Mouse (Mus musculus) stomach, postnatal 0 days (tissue): Measurements from ENCODE around the gene Ankrd54. TPM values are rescaled to one million over a fixed set of nuclear protein-coding genes. Genes with fewer than 3 reads are reported as not detected.
"Not testable (repeated sequence)": the region's sequence is repeated elsewhere in the genome, so short reads cannot be mapped to it uniquely, and the experiment has no call there.

ENCODE experiments used
- ATAC-seq: fragments of 200-750 bp; cut with Nextera tagmentation; 2 replicates; pipeline ENCODE4 v1.8.0; 2017; ENCODE audit not compliant: low FRiP score, low TSS enrichment
- DNase-seq: peaks from one replicate; pipeline ENCODE4 v3.0.0-alpha.2; 2016; ENCODE audit warnings: low spot score
- H3K27ac ChIP-seq: fragments of 300-500 bp; sonication (generic); replicated peaks from 2 replicates; pipeline ENCODE4 v1.5.1; 2014; ENCODE audit warnings: mild to moderate bottlenecking, control low read depth
- H3K27me3 ChIP-seq: fragments of 300-500 bp; sonication (generic); 2 replicates; pipeline ENCODE4 v1.6.1; 2014; ENCODE audit warnings: low read length; ENCODE audit not compliant: control insufficient read depth, insufficient read depth
- H3K36me3 ChIP-seq: fragments of 300-500 bp; sonication (generic); 2 replicates; pipeline ENCODE4 v1.6.1; 2014; ENCODE audit warnings: low read length, mixed read lengths; ENCODE audit not compliant: control insufficient read depth, insufficient read depth
- H3K4me1 ChIP-seq: fragments of 300-500 bp; sonication (generic); replicated peaks from 2 replicates; pipeline ENCODE4 v1.6.1; 2014; ENCODE audit warnings: antibody characterized with exemption; ENCODE audit not compliant: control insufficient read depth, insufficient read depth
- H3K4me2 ChIP-seq: fragments of 300-500 bp; sonication (generic); replicated peaks from 2 replicates; pipeline ENCODE4 v1.6.1; 2014; ENCODE audit warnings: low read depth, mild to moderate bottlenecking, control low read depth, moderate library complexity
- H3K4me3 ChIP-seq: fragments of 300-500 bp; sonication (generic); 2 replicates; pipeline ENCODE4 v1.5.1; 2014; ENCODE audit warnings: low read depth, low read length, control low read depth
- H3K9ac ChIP-seq: fragments of 300-500 bp; sonication (generic); 2 replicates; pipeline ENCODE4 v1.6.1; 2014; ENCODE audit warnings: mild to moderate bottlenecking, low read length, control low read depth, mixed read lengths
- H3K9me3 ChIP-seq: fragments of 300-500 bp; sonication (generic); 2 replicates; pipeline ENCODE4 v1.6.1; 2016; ENCODE audit warnings: low read length; ENCODE audit not compliant: control insufficient read depth
- CTCF ChIP-seq: IDR thresholded peaks from 2 replicates; pipeline ENCODE4 v1.5.1; 2016; ENCODE audit warnings: antibody characterized with exemption, low read depth, mild to moderate bottlenecking, moderate library complexity
- EP300 ChIP-seq: optimal IDR thresholded peaks from 2 replicates; pipeline ENCODE3; 2016; ENCODE audit warnings: antibody characterized with exemption
- WGBS: fragments of 180-500 bp; shearing (Covaris S2); extraction: QIAGEN DNeasy Blood & Tissue Kit; methylation state at CpG from one replicate; pipeline ENCODE4 v1.1.7; 2014; 5-methylcytosine and 5-hydroxymethylcytosine counted together
- polyA plus RNA-seq: library from polyadenylated mRNA; unstranded; fragments of >200 nt; fragmentation: Nextera tagmentation; extraction: Ambion mirVana; gene quantifications from 2 replicates; pipeline ENCODE4 v1.2.1, GENCODE M21; 2015

Ankrd54 gene
- polyA plus RNA-seq, 1 experiment from 2014 or later: 27.1 TPM

GRCm38 (mm10) chr15:79009734-79010133 lies 53.0 kb downstream of the Ankrd54 start:
- no peaks in the 10 kb centered on the region for H3K9me3 ChIP-seq
- WGBS: 79% methylated on average over 5 of the region's 5 CpGs
- peaks cover 4% of the 10 kb centered on the region; the same call in 1 of the 2 replicates for H3K36me3 ChIP-seq
- ATAC-seq: no peak
- H3K4me3 ChIP-seq: no peak overlapping the region
- no peak overlapping the region for H3K9ac ChIP-seq
- H3K4me1 ChIP-seq: no peaks in the 10 kb centered on the region
- TF ChIP-seq EP300 (no peak), CTCF (no peak)
- H3K27ac ChIP-seq: no peak overlapping the region
- DNase-seq: no peak
- no peak overlapping the region for H3K4me2 ChIP-seq
- no peaks in the 10 kb centered on the region for H3K27me3 ChIP-seq

GRCm38 (mm10) chr15:79007836-79008235 lies 54.9 kb downstream of the Ankrd54 start:
- H3K9ac ChIP-seq, H3K4me2 ChIP-seq, H3K27me3 ChIP-seq, H3K4me1 ChIP-seq, DNase-seq, H3K4me3 ChIP-seq, H3K9me3 ChIP-seq, H3K27ac ChIP-seq, ATAC-seq: not testable (repeated sequence)
- H3K36me3 ChIP-seq: peaks cover 16% of the 10 kb centered on the region
- whole genome bisulfite sequencing: 84% methylated on average over 6 of the region's 6 CpGs
- TF ChIP-seq CTCF: peak; percentile 41

GRCm38 (mm10) chr15:79007059-79007458 lies 55.6 kb downstream of the Ankrd54 start:
- no peaks in the 10 kb centered on the region for H3K27me3 ChIP-seq
- WGBS: 92% methylated on average over 5 of the region's 5 CpGs
- no peak overlapping the region for H3K27ac ChIP-seq
- H3K4me2 ChIP-seq: no peak overlapping the region
- ATAC-seq: no peak
- no peaks in the 10 kb centered on the region for H3K4me1 ChIP-seq
- no peak overlapping the region for H3K4me3 ChIP-seq
- no peak overlapping the region for H3K9ac ChIP-seq
- no peaks in the 10 kb centered on the region for H3K9me3 ChIP-seq
- TF ChIP-seq CTCF (no peak), EP300 (no peak)
- no peak for DNase-seq
- peaks cover 17% of the 10 kb centered on the region for H3K36me3 ChIP-seq

- DNase-seq (no peak), ATAC-seq (no peak)
- Histone ChIP-seq H3K36me3 (peaks cover 21% of the 10 kb centered on the region), H3K9ac (no peak overlapping the region), H3K4me3 (no peak overlapping the region), H3K27me3 (no peaks in the 10 kb centered on the region), H3K9me3 (no peaks in the 10 kb centered on the region), H3K4me2 (no peak overlapping the region), H3K27ac (no peak overlapping the region), H3K4me1 (no peaks in the 10 kb centered on the region)
- 77% methylated on average over 3 of the region's 3 CpGs for WGBS
- no peak for TF ChIP-seq CTCF
- TF ChIP-seq EP300: no peak
These were observed 56.1 kb downstream of the Ankrd54 start for GRCm38 (mm10) chr15:79006638-79007037.

- 0 out of 2 replicates have a peak overlapping the region, but pooled peaks have one; percentile 56 for H3K27ac ChIP-seq
- H3K4me2 ChIP-seq: no peak overlapping the region
- H3K9ac ChIP-seq: no peak overlapping the region
- H3K9me3 ChIP-seq: no peaks in the 10 kb centered on the region
- no peak overlapping the region for H3K4me3 ChIP-seq
- H3K27me3 ChIP-seq: no peaks in the 10 kb centered on the region
- peak; percentile 50; the same call in 1 of the 2 replicates for ATAC-seq
- DNase-seq: no peak
- peaks cover 29% of the 10 kb centered on the region for H3K36me3 ChIP-seq
- TF ChIP-seq CTCF (no peak), EP300 (no peak)
- 74% methylated on average over 9 of the region's 9 CpGs for WGBS
- H3K4me1 ChIP-seq: no peaks in the 10 kb centered on the region
These were observed 57.1 kb downstream of the Ankrd54 start for GRCm38 (mm10) chr15:79005581-79005980.

Other genes with a start within 250 kb of the Ankrd54 start
- gene Cdc42ep1, start 220.3 kb downstream of the Ankrd54 start, polyA plus RNA-seq: 37.7 and 45.4 TPM in 2 replicates
- gene Lgals2, start 207.4 kb downstream of the Ankrd54 start, polyA plus RNA-seq: 39.4 and 39.5 TPM in 2 replicates
- 35.6 and 39.3 TPM in 2 replicates for gene Gga1, start 185.7 kb downstream of the Ankrd54 start, polyA plus RNA-seq
- gene Gm49510, start 163.2 kb downstream of the Ankrd54 start, polyA plus RNA-seq: 0.27 and 0.28 TPM in 2 replicates
- gene Sh3bp1, start 163.1 kb downstream of the Ankrd54 start, polyA plus RNA-seq: 22.7 and 27.4 TPM in 2 replicates
- gene Pdxp, start 149.0 kb downstream of the Ankrd54 start, polyA plus RNA-seq: 4.1 and 4.3 TPM in 2 replicates
- gene Lgals1, start 136.2 kb downstream of the Ankrd54 start, polyA plus RNA-seq: 1,326 and 1,632 TPM in 2 replicates
- gene Nol12, start 128.0 kb downstream of the Ankrd54 start, polyA plus RNA-seq: 32.3 and 36.4 TPM in 2 replicates
- gene Triobp, start 115.2 kb downstream of the Ankrd54 start, polyA plus RNA-seq: 22.4 and 30.6 TPM in 2 replicates
- 285 and 309 TPM in 2 replicates for gene H1f0, start 34.4 kb downstream of the Ankrd54 start, polyA plus RNA-seq
- 0.31 and 0.34 TPM in 2 replicates for gene Galr3, start 21.0 kb downstream of the Ankrd54 start, polyA plus RNA-seq
- gene Eif3l, start 12.3 kb upstream of the Ankrd54 start, polyA plus RNA-seq: 132 and 135 TPM in 2 replicates
- 7.0 and 7.8 TPM in 2 replicates for gene Micall1, start 46.0 kb upstream of the Ankrd54 start, polyA plus RNA-seq
- gene Polr2f, start 78.1 kb upstream of the Ankrd54 start, polyA plus RNA-seq: 308 and 320 TPM in 2 replicates
- gene 1700088E04Rik, start 78.4 kb upstream of the Ankrd54 start, polyA plus RNA-seq: 6.4 and 7.9 TPM in 2 replicates
- gene Sox10, start 102.3 kb upstream of the Ankrd54 start, polyA plus RNA-seq: 3.6 and 3.9 TPM in 2 replicates
- 25.7 and 26.7 TPM in 2 replicates for gene Pick1, start 166.3 kb upstream of the Ankrd54 start, polyA plus RNA-seq
- 0.23 and 0.27 TPM in 2 replicates for gene Gm49486, start 166.5 kb upstream of the Ankrd54 start, polyA plus RNA-seq
- gene Slc16a8, start 191.9 kb upstream of the Ankrd54 start, polyA plus RNA-seq: 0.10 and 0.12 TPM in 2 replicates
- 4.1 and 4.9 TPM in 2 replicates for gene Baiap2l2, start 222.6 kb upstream of the Ankrd54 start, polyA plus RNA-seq